ENCODE assay signal across 22 mouse cellular contexts in the genomic region with DNA sequence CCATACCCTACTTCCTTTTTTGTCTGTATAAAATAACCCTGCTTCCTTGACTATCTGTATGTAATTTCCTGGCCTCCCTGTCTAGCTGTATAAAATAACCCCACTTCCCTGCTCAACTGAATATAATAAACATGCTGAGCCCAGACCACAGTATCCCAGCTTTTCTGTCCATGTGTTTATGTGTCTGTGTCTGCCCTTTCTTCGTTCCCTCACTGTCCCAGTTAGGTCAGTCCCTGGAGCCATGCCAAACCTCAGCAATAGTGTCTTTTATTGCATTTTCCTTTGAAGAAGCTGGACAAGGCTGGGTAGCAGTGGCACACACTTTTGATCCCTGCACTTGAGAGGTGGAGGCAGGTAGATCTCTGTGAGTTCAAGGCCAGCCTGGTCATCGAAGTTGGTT.
DNase-seq lines count a peak whose midpoint lies in the region; ATAC-seq lines count a peak whose summit lies in the region.
"Had no signal": no experiment of that assay in that cellular context is flagged by ENCODE, and none has a peak within 500 bp of the region (broad histone marks: within the 10 kb centered on the region; RNA-seq: fewer than 3 reads in every experiment).

No protein-coding gene starts in this region.

- H3K4me2 ChIP-seq in kidney, embryonic 15.5 days, result no peak overlapping the region
- H3K4me2 ChIP-seq in kidney, embryonic 16.5 days (replicated peaks; ENCODE audit: low read depth, low read length), result no peak overlapping the region
- H3K4me2 ChIP-seq in midbrain, embryonic 11.5 days, result no peak overlapping the region
- no peak overlapping the region for H3K4me2 ChIP-seq in midbrain, embryonic 15.5 days
- H3K4me2 ChIP-seq: embryonic facial prominence, embryonic 13.5 days; heart, embryonic 11.5 days; limb, embryonic 13.5 days; midbrain, embryonic 13.5 days; neural tube, embryonic 15.5 days had no signal

- no peaks in the 10 kb centered on the region for H3K27me3 ChIP-seq in kidney, embryonic 15.5 days
- H3K27me3 ChIP-seq in kidney, embryonic 16.5 days (ENCODE audit: insufficient read depth, low read length), result no peaks in the 10 kb centered on the region
- no peaks in the 10 kb centered on the region for H3K27me3 ChIP-seq in midbrain, embryonic 11.5 days (ENCODE audit: control insufficient read depth, insufficient read depth, low read length)
- no peaks in the 10 kb centered on the region for H3K27me3 ChIP-seq in midbrain, embryonic 15.5 days (replicated peaks)
- H3K27me3 ChIP-seq: embryonic facial prominence, embryonic 13.5 days; limb, embryonic 13.5 days; midbrain, embryonic 13.5 days; neural tube, embryonic 15.5 days had no signal

- H3K4me3 ChIP-seq in kidney, embryonic 15.5 days (replicated peaks), result no peak overlapping the region
- no peak overlapping the region for H3K4me3 ChIP-seq in kidney, embryonic 16.5 days (ENCODE audit: low read length)
- H3K4me3 ChIP-seq in midbrain, embryonic 11.5 days (ENCODE audit: low read depth, low read length), result no peak overlapping the region
- no peak overlapping the region for H3K4me3 ChIP-seq in midbrain, embryonic 15.5 days
- H3K4me3 ChIP-seq: embryonic facial prominence, embryonic 13.5 days; gastrocnemius, adult 2 months; limb, embryonic 13.5 days; midbrain, embryonic 13.5 days; myocyte; neural tube, embryonic 15.5 days had no signal

- DNase-seq in cerebellum, postnatal 25 days, result peak; percentile 2 to 8
- DNase-seq in cerebellum, adult 9-10 months, result no peak
- peak; percentile 39 for DNase-seq in midbrain, embryonic 11.5 days (ENCODE audit: low spot score, missing footprints)
- DNase-seq in adrenal gland, postnatal 36 days, result peak; percentile 20 to 29
- no peak for DNase-seq in left cerebral cortex, postnatal 25 days (ENCODE audit: low spot score in 2 of 2)
- DNase-seq: forebrain, postnatal 0 days; gastrocnemius, adult 2 months; heart, postnatal 36 days; kidney, adult 8-10 months; layer of hippocampus, adult 9-11 months; right cerebral cortex, postnatal 4 days; thymus, postnatal 36 days had no signal

- ATAC-seq in kidney, embryonic 15.5 days (replicated peaks; ENCODE audit: low FRiP score), result 0 out of 2 replicates have a peak, but pooled peaks have one; percentile 12
- ATAC-seq in kidney, embryonic 16.5 days (ENCODE audit: low FRiP score, low TSS enrichment), result no peak
- ATAC-seq in midbrain, embryonic 11.5 days (ENCODE audit: low FRiP score), result no peak
- ATAC-seq in midbrain, embryonic 15.5 days (replicated peaks), result no peak
- ATAC-seq: forebrain, postnatal 0 days; midbrain, embryonic 13.5 days had no signal

- intact Hi-C loops in left cerebral cortex, postnatal 25 days (cut with DNase I), result no loop called here

- WGBS in kidney, embryonic 15.5 days, result 47% methylated on average over 2 of the region's 2 CpGs
- WGBS in kidney, embryonic 16.5 days, result 39% methylated on average over 2 of the region's 2 CpGs
- WGBS in midbrain, embryonic 11.5 days, result 78% methylated on average over 2 of the region's 2 CpGs
- 68% methylated on average over 2 of the region's 2 CpGs for WGBS in midbrain, embryonic 15.5 days

- no peak overlapping the region for H3K27ac ChIP-seq in kidney, embryonic 15.5 days
- H3K27ac ChIP-seq in kidney, embryonic 16.5 days (ENCODE audit: low read length), result no peak overlapping the region
- H3K27ac ChIP-seq in midbrain, embryonic 11.5 days (ENCODE audit: low read depth, low read length), result no peak overlapping the region
- no peak overlapping the region for H3K27ac ChIP-seq in midbrain, embryonic 15.5 days
- H3K27ac ChIP-seq: embryonic facial prominence, embryonic 13.5 days; gastrocnemius, adult 2 months; limb, embryonic 13.5 days; liver, embryonic 14.5 days; midbrain, embryonic 13.5 days; neural tube, embryonic 15.5 days had no signal

- no peaks in the 10 kb centered on the region for H3K4me1 ChIP-seq in kidney, embryonic 15.5 days
- H3K4me1 ChIP-seq in kidney, embryonic 16.5 days (ENCODE audit: insufficient read depth, low read length), result no peaks in the 10 kb centered on the region
- no peaks in the 10 kb centered on the region for H3K4me1 ChIP-seq in midbrain, embryonic 11.5 days (ENCODE audit: control insufficient read depth, insufficient read depth, low read length)
- no peaks in the 10 kb centered on the region for H3K4me1 ChIP-seq in midbrain, embryonic 15.5 days
- H3K4me1 ChIP-seq: embryonic facial prominence, embryonic 13.5 days; limb, embryonic 13.5 days; midbrain, embryonic 13.5 days; neural tube, embryonic 15.5 days had no signal

- no peaks in the 10 kb centered on the region for H3K9me3 ChIP-seq in kidney, embryonic 15.5 days (replicated peaks)
- no peaks in the 10 kb centered on the region for H3K9me3 ChIP-seq in kidney, embryonic 16.5 days (ENCODE audit: low read length)
- H3K9me3 ChIP-seq in midbrain, embryonic 11.5 days (ENCODE audit: control insufficient read depth, low read length), result no peaks in the 10 kb centered on the region
- H3K9me3 ChIP-seq in midbrain, embryonic 15.5 days, result no peaks in the 10 kb centered on the region
- H3K9me3 ChIP-seq: embryonic facial prominence, embryonic 13.5 days; limb, embryonic 13.5 days; midbrain, embryonic 13.5 days; neural tube, embryonic 15.5 days had no signal

- H3K36me3 ChIP-seq in kidney, embryonic 15.5 days, result no peaks in the 10 kb centered on the region
- no peaks in the 10 kb centered on the region for H3K36me3 ChIP-seq in kidney, embryonic 16.5 days (ENCODE audit: insufficient read depth, low read length)
- no peaks in the 10 kb centered on the region for H3K36me3 ChIP-seq in midbrain, embryonic 11.5 days (ENCODE audit: control insufficient read depth, insufficient read depth, low read length)
- H3K36me3 ChIP-seq in midbrain, embryonic 15.5 days (replicated peaks), result no peaks in the 10 kb centered on the region
- H3K36me3 ChIP-seq: embryonic facial prominence, embryonic 13.5 days; limb, embryonic 13.5 days; midbrain, embryonic 13.5 days; neural tube, embryonic 15.5 days had no signal

- H3K9ac ChIP-seq in kidney, embryonic 15.5 days, result no peak overlapping the region
- H3K9ac ChIP-seq in kidney, embryonic 16.5 days (replicated peaks; ENCODE audit: low read length), result no peak overlapping the region
- no peak overlapping the region for H3K9ac ChIP-seq in midbrain, embryonic 11.5 days (ENCODE audit: low read length)
- no peak overlapping the region for H3K9ac ChIP-seq in midbrain, embryonic 15.5 days
- H3K9ac ChIP-seq: embryonic facial prominence, embryonic 13.5 days; forebrain, postnatal 0 days; limb, embryonic 13.5 days; liver, embryonic 14.5 days; midbrain, embryonic 13.5 days; neural tube, embryonic 15.5 days had no signal

Comparison
In these comparisons a context has a peak if more than half of its experiments do, and no peak if none do; other contexts are left out.
1. DNase-seq: peak in cerebellum, postnatal 25 days (2 of 2), midbrain, embryonic 11.5 days (single experiment) and adrenal gland, postnatal 36 days (2 of 2); none in cerebellum, adult 9-10 months (single experiment) and left cerebral cortex, postnatal 25 days (0 of 2).